Mouse (Mus musculus) adrenal gland, adult 2 months (tissue): Measurements from ENCODE around the gene Trex1. TPM values are rescaled to one million over a fixed set of nuclear protein-coding genes. Genes with fewer than 3 reads are reported as not detected.

Experiments
- DNase-seq: peaks from one replicate; pipeline ENCODE4 v3.0.0; 2021
- long read RNA-seq: library from polyadenylated mRNA; stranded (forward); transcript quantifications from one replicate; pipeline ENCODE4 v2.0.0, GENCODE M21; 2021
- polyA plus RNA-seq: library from polyadenylated mRNA; depleted of rRNA; stranded (reverse); fragments of >200 nt; gene quantifications from 2 replicates; pipeline ENCODE4 v1.2.3, GENCODE M21; 2012; rRNA removed
- total RNA-seq, 2 experiments: library from RNA; stranded (reverse); gene quantifications; 2 replicates each; pipeline ENCODE4 v1.2.3; 2021

The Trex1 gene
- total RNA-seq (10 to 100 TPM; 19.5 to 28.2 TPM), polyA plus RNA-seq (129 and 130 TPM in 2 replicates)
- long read RNA-seq, partial matches to known transcripts: 0 of 8 reads
- long read RNA-seq, other reads (novel, unspliced or antisense): 1 of 8 reads

GRCm38 (mm10) chr9:109059136-109059903 lies at the start of gene Trex1:
Trex1 (minus strand) TSS chr9:109059734.
- peak; percentile 96 for DNase-seq

GRCm38 (mm10) chr9:109107341-109107740 lies 47.8 kb upstream of the Trex1 start:
- no peak for DNase-seq

- no peak for DNase-seq
These were observed 46.1 kb upstream of the Trex1 start for GRCm38 (mm10) chr9:109105648-109106047.

GRCm38 (mm10) chr9:109105011-109105410 lies 45.5 kb upstream of the Trex1 start:
- peak; percentile 87 for DNase-seq

GRCm38 (mm10) chr9:109104083-109104482 lies 44.5 kb upstream of the Trex1 start:
- peak; percentile 70 for DNase-seq

- peak; percentile 96 for DNase-seq
These were observed 43.7 kb upstream of the Trex1 start for GRCm38 (mm10) chr9:109103250-109103649.

GRCm38 (mm10) chr9:109102541-109102940 lies 43.0 kb upstream of the Trex1 start:
- peak; percentile 65 for DNase-seq

- peak; percentile 59 for DNase-seq
These were observed 42.5 kb upstream of the Trex1 start for GRCm38 (mm10) chr9:109101933-109102445.

GRCm38 (mm10) chr9:109100307-109100928 lies 40.9 kb upstream of the Trex1 start:
- DNase-seq: no peak

- DNase-seq: peak; percentile 87
These were observed 39.4 kb upstream of the Trex1 start for GRCm38 (mm10) chr9:109098969-109099368.

- no peak for DNase-seq
These were observed 38.8 kb upstream of the Trex1 start for GRCm38 (mm10) chr9:109098366-109098765.

GRCm38 (mm10) chr9:109097831-109098230 lies 38.3 kb upstream of the Trex1 start:
- DNase-seq: peak; percentile 86

GRCm38 (mm10) chr9:109097291-109097690 lies 37.8 kb upstream of the Trex1 start:
- peak; percentile 40 for DNase-seq

GRCm38 (mm10) chr9:109096856-109097255 lies 37.3 kb upstream of the Trex1 start:
- peak; percentile 60 for DNase-seq

- DNase-seq: peak; percentile 69
These were observed 36.7 kb upstream of the Trex1 start for GRCm38 (mm10) chr9:109096251-109096661.

- DNase-seq: peak; percentile 89
These were observed 35.8 kb upstream of the Trex1 start, which contains the start of gene Plxnb1 for GRCm38 (mm10) chr9:109095137-109095982. Plxnb1 (plus strand) TSS chr9:109095389.

- no peak for DNase-seq
These were observed 35.1 kb upstream of the Trex1 start for GRCm38 (mm10) chr9:109094553-109095136.

- DNase-seq: peak; percentile 71
These were observed 34.4 kb upstream of the Trex1 start for GRCm38 (mm10) chr9:109093786-109094552.

GRCm38 (mm10) chr9:109092799-109093198 lies 33.3 kb upstream of the Trex1 start:
- peak; percentile 17 for DNase-seq

- no peak for DNase-seq
These were observed 32.3 kb upstream of the Trex1 start for GRCm38 (mm10) chr9:109091802-109092201.

- no peak for DNase-seq
These were observed 30.9 kb upstream of the Trex1 start for GRCm38 (mm10) chr9:109090446-109090845.
